ENCODE assay signal across 8 mouse cellular contexts in the genomic region with DNA sequence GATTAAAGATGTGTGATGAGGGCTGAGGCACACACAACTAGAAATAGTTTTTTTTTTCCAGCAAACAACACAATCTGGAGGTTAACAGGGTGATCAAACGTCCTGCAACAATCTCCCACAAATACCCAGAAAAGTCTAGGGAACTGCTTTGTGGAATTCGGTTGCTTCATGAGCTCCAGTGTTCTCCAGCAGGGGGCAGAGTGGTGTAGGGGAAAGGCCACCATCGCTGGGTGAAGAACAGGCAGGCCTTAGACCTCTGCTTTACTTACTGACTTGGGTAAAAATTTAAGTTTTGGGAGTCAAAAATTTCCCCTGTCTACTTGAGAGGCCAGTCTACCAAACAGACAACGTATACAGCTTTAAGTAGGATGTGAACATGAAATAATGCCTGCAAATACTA. TPM values are rescaled to one million over a fixed set of nuclear protein-coding genes. Genes with fewer than 3 reads are reported as not detected.
A peak's percentile ranks its signal among the peaks of the same experiment; 100 is the strongest.
DNase-seq lines count a peak whose midpoint lies in the region; ATAC-seq and TF ChIP-seq lines count a peak whose summit lies in the region.

No protein-coding gene starts in this region.

- peak; percentile 54 for DNase-seq in cerebellum, adult 11 months
- DNase-seq in ES-CJ7 (ENCODE audit: low read depth, low spot score): peak; percentile 88
- DNase-seq in cerebellum, adult 18-20 months: peak; percentile 76
- DNase-seq in gastrocnemius, adult 2 months: peak; percentile 84
- peak; percentile 53 to 79 for DNase-seq in layer of hippocampus, adult 18-20 months (ENCODE audit: low spot score in 2 of 2)
- DNase-seq in lung, postnatal 25 days (ENCODE audit: low spot score): peak; percentile 79
- DNase-seq in spleen, adult 12 weeks (ENCODE audit: low spot score): peak; percentile 46

- intact Hi-C loops in gastrocnemius, adult 2 months (cut with DNase I): loop anchor here (1.0 kb wide), 1 partner anchor 220 kb away; no protein-coding TSS in a partner anchor

- ATAC-seq in cerebellum, adult (ENCODE audit: insufficient number of reproducible peaks, low FRiP score, low TSS enrichment): no peak

- H3K27ac ChIP-seq in gastrocnemius, adult 2 months: no peak overlapping the region

- H3K4me3 ChIP-seq in gastrocnemius, adult 2 months: no peak overlapping the region

- peak; percentile 90 for TF ChIP-seq CTCF in gastrocnemius, adult 2 months (IDR thresholded peaks at IDR 0.05)

RNA-seq across cellular contexts. Expression of gene Terf2, which starts 8.2 kb away (rescaled TPM):
- 10 to 100 TPM; 14.7 to 15.1 TPM for total RNA-seq in gastrocnemius, adult 2 months (2021)
- total RNA-seq in layer of hippocampus, adult 18-20 months (2021): 10 to 100 TPM; 36.6 to 36.9 TPM

RNA-seq across cellular contexts. Expression of gene Tmed6, which starts 39.1 kb away (rescaled TPM):
- total RNA-seq in gastrocnemius, adult 2 months (2021): not detected
- not detected for total RNA-seq in layer of hippocampus, adult 18-20 months (2021)

RNA-seq across cellular contexts. Expression of gene Cyb5b, which starts 45.9 kb away (rescaled TPM):
- 10 to 100 TPM; 33.2 to 36.3 TPM for total RNA-seq in gastrocnemius, adult 2 months (2021)
- 100 to 1,000 TPM; 106 to 113 TPM for total RNA-seq in layer of hippocampus, adult 18-20 months (2021)

RNA-seq across cellular contexts. Expression of gene Nip7, which starts 47.9 kb away (rescaled TPM):
- total RNA-seq in gastrocnemius, adult 2 months (2021): 10 to 100 TPM; 19.3 to 20.7 TPM
- total RNA-seq in layer of hippocampus, adult 18-20 months (2021): 10 to 100 TPM; 40.5 to 45.3 TPM

RNA-seq across cellular contexts. Expression of gene Cog8, which starts 48.1 kb away (rescaled TPM):
- total RNA-seq in gastrocnemius, adult 2 months (2021): 10 to 100 TPM; 18.7 to 20.3 TPM
- total RNA-seq in layer of hippocampus, adult 18-20 months (2021): 10 to 100 TPM; 29.2 to 29.4 TPM
